Mouse (Mus musculus): Measurements from ENCODE around the gene 1700014D04Rik. TPM values are rescaled to one million over a fixed set of nuclear protein-coding genes. Genes with fewer than 3 reads are reported as not detected.

1700014D04Rik gene
- total and polyA plus RNA-seq, 3 experiments = not detected

Other genes starting within 250 kb of the 1700014D04Rik start
- 10 to 100 TPM; 38.9 to 45.7 TPM for gene Agtpbp1, start 161.5 kb downstream of the 1700014D04Rik start, total RNA-seq (2021)
- 2.9 and 4.3 TPM in 2 replicates for gene Agtpbp1, start 161.5 kb downstream of the 1700014D04Rik start, polyA plus RNA-seq (2012; rRNA removed)
- gene Naa35, start 161.5 kb downstream of the 1700014D04Rik start, total RNA-seq (2021) = 10 to 100 TPM; 52.4 to 63.3 TPM
- gene Naa35, start 161.5 kb downstream of the 1700014D04Rik start, polyA plus RNA-seq (2012; rRNA removed) = 12.4 and 17.6 TPM in 2 replicates
- gene Golm1, start 70.9 kb downstream of the 1700014D04Rik start, total RNA-seq (2021) = 10 to 100 TPM in 1 of 2 experiments, 1 to 10 TPM in 1; 6.7 to 10.4 TPM
- 1.2 and 1.4 TPM in 2 replicates for gene Golm1, start 70.9 kb downstream of the 1700014D04Rik start, polyA plus RNA-seq (2012; rRNA removed)
- gene 4921517D22Rik, start 52.6 kb downstream of the 1700014D04Rik start, total RNA-seq (2021) = not detected
- gene 4921517D22Rik, start 52.6 kb downstream of the 1700014D04Rik start, polyA plus RNA-seq (2012; rRNA removed) = not detected in 2 replicates
- not detected for gene Spata31d1a, start 36.4 kb downstream of the 1700014D04Rik start, total RNA-seq (2021)
- gene Spata31d1a, start 36.4 kb downstream of the 1700014D04Rik start, polyA plus RNA-seq (2012; rRNA removed) = not detected in 2 replicates
- not detected for gene Spata31d1b, start 34.5 kb downstream of the 1700014D04Rik start, total RNA-seq (2021)
- gene Spata31d1b, start 34.5 kb downstream of the 1700014D04Rik start, polyA plus RNA-seq (2012; rRNA removed) = not detected in 2 replicates
- not detected for gene Spata31d1d, start 15.0 kb downstream of the 1700014D04Rik start, total RNA-seq (2021)
- gene Spata31d1d, start 15.0 kb downstream of the 1700014D04Rik start, polyA plus RNA-seq (2012; rRNA removed) = not detected in 2 replicates
- 100 to 1,000 TPM; 104 to 107 TPM for gene Isca1, start 23.1 kb upstream of the 1700014D04Rik start, total RNA-seq (2021)
- 59.3 and 60.1 TPM in 2 replicates for gene Isca1, start 23.1 kb upstream of the 1700014D04Rik start, polyA plus RNA-seq (2012; rRNA removed)
- not detected for gene Gm49354, start 35.5 kb upstream of the 1700014D04Rik start, total RNA-seq (2021)
- gene Gm49354, start 35.5 kb upstream of the 1700014D04Rik start, polyA plus RNA-seq (2012; rRNA removed) = not detected in 2 replicates
- 10 to 100 TPM; 60.9 to 79.3 TPM for gene Tut7, start 76.4 kb upstream of the 1700014D04Rik start, total RNA-seq (2021)
- 14.8 and 16.4 TPM in 2 replicates for gene Tut7, start 76.4 kb upstream of the 1700014D04Rik start, polyA plus RNA-seq (2012; rRNA removed)

All from adrenal gland, adult 2 months (tissue).